Mouse (Mus musculus) stomach, postnatal 0 days (tissue): ENCODE results near the gene Fam76b. TPM values are rescaled to one million over a fixed set of nuclear protein-coding genes. Genes with fewer than 3 reads are reported as not detected.
A peak's percentile ranks its signal among the peaks of the same experiment; 100 is the strongest.

Experiments used
- ATAC-seq: fragments of 200-750 bp; cut with Nextera tagmentation; 2 replicates; pipeline ENCODE4 v1.8.0; 2017; ENCODE audit not compliant: low FRiP score, low TSS enrichment
- DNase-seq: peaks from one replicate; pipeline ENCODE4 v3.0.0-alpha.2; 2016; ENCODE audit warnings: low spot score
- H3K27ac ChIP-seq: fragments of 300-500 bp; sonication (generic); replicated peaks from 2 replicates; pipeline ENCODE4 v1.5.1; 2014; ENCODE audit warnings: mild to moderate bottlenecking, control low read depth
- H3K27me3 ChIP-seq: fragments of 300-500 bp; sonication (generic); 2 replicates; pipeline ENCODE4 v1.6.1; 2014; ENCODE audit warnings: low read length; ENCODE audit not compliant: control insufficient read depth, insufficient read depth
- H3K36me3 ChIP-seq: fragments of 300-500 bp; sonication (generic); 2 replicates; pipeline ENCODE4 v1.6.1; 2014; ENCODE audit warnings: low read length, mixed read lengths; ENCODE audit not compliant: control insufficient read depth, insufficient read depth
- H3K4me1 ChIP-seq: fragments of 300-500 bp; sonication (generic); replicated peaks from 2 replicates; pipeline ENCODE4 v1.6.1; 2014; ENCODE audit warnings: antibody characterized with exemption; ENCODE audit not compliant: control insufficient read depth, insufficient read depth
- H3K4me2 ChIP-seq: fragments of 300-500 bp; sonication (generic); replicated peaks from 2 replicates; pipeline ENCODE4 v1.6.1; 2014; ENCODE audit warnings: low read depth, mild to moderate bottlenecking, control low read depth, moderate library complexity
- H3K4me3 ChIP-seq: fragments of 300-500 bp; sonication (generic); 2 replicates; pipeline ENCODE4 v1.5.1; 2014; ENCODE audit warnings: low read depth, low read length, control low read depth
- H3K9ac ChIP-seq: fragments of 300-500 bp; sonication (generic); 2 replicates; pipeline ENCODE4 v1.6.1; 2014; ENCODE audit warnings: mild to moderate bottlenecking, low read length, control low read depth, mixed read lengths
- H3K9me3 ChIP-seq: fragments of 300-500 bp; sonication (generic); 2 replicates; pipeline ENCODE4 v1.6.1; 2016; ENCODE audit warnings: low read length; ENCODE audit not compliant: control insufficient read depth
- CTCF ChIP-seq: IDR thresholded peaks from 2 replicates; pipeline ENCODE4 v1.5.1; 2016; ENCODE audit warnings: antibody characterized with exemption, low read depth, mild to moderate bottlenecking, moderate library complexity
- EP300 ChIP-seq: optimal IDR thresholded peaks from 2 replicates; pipeline ENCODE3; 2016; ENCODE audit warnings: antibody characterized with exemption
- WGBS: fragments of 180-500 bp; shearing (Covaris S2); extraction: QIAGEN DNeasy Blood & Tissue Kit; methylation state at CpG from one replicate; pipeline ENCODE4 v1.1.7; 2014; 5-methylcytosine and 5-hydroxymethylcytosine counted together
- polyA plus RNA-seq: library from polyadenylated mRNA; unstranded; fragments of >200 nt; fragmentation: Nextera tagmentation; extraction: Ambion mirVana; gene quantifications from 2 replicates; pipeline ENCODE4 v1.2.1, GENCODE M21; 2015

Gene Fam76b
- polyA plus RNA-seq, 1 experiment from 2014 or later: 11.5 TPM

GRCm38 (mm10) chr9:13826391-13826805 is 1.1 kb upstream of the Fam76b start:
- Histone ChIP-seq H3K4me3 (peak overlapping the region; percentile 74), H3K27ac (peak overlapping the region; percentile 97), H3K4me2 (peak overlapping the region; percentile 52), H3K27me3 (no peaks in the 10 kb centered on the region), H3K36me3 (peaks cover 2% of the 10 kb centered on the region; the same call in 1 of the 2 replicates), H3K9me3 (no peaks in the 10 kb centered on the region), H3K9ac (peak overlapping the region; percentile 84), H3K4me1 (0 out of 2 replicates have a peak, but pooled peaks cover 2% of the 10 kb centered on the region)
- ATAC-seq: peak; percentile 36
- DNase-seq: peak; percentile 82
- under 1% methylated on average over 31 of the region's 31 CpGs for WGBS
- no peak for TF ChIP-seq CTCF
- no peak for TF ChIP-seq EP300

GRCm38 (mm10) chr9:13826832-13827405 is 597 bp upstream of the Fam76b start, which contains the start of gene Cep57:
Gene Cep57 (minus strand): TSS chr9:13827107.
- Histone ChIP-seq H3K4me3 (peak within 1 kb of the TSS; percentile 80), H3K36me3 (peaks cover 2% of the 10 kb centered on the region; the same call in 1 of the 2 replicates), H3K27me3 (no peaks in the 10 kb centered on the region), H3K4me1 (0 out of 2 replicates have a peak, but pooled peaks cover 2% of the 10 kb centered on the region), H3K27ac (peak within 1 kb of the TSS; percentile 99), H3K4me2 (peak within 1 kb of the TSS; percentile 74), H3K9me3 (no peaks in the 10 kb centered on the region), H3K9ac (peak within 1 kb of the TSS; percentile 92)
- WGBS: under 1% methylated on average over 43 of the region's 44 CpGs
- TF ChIP-seq CTCF (peak; percentile 12; the same call in 1 of the 2 replicates), EP300 (no peak)
- ATAC-seq (peak; percentile 92), DNase-seq (peak; percentile 94)

- peak; percentile 79 for DNase-seq
- ATAC-seq: peak; percentile 31
- 0 out of 2 replicates have a peak, but pooled peaks cover 2% of the 10 kb centered on the region for H3K4me1 ChIP-seq
- peak; percentile 36 for TF ChIP-seq CTCF
- TF ChIP-seq EP300: no peak
- H3K4me2 ChIP-seq: peak overlapping the region; percentile 74
- H3K27ac ChIP-seq: peak overlapping the region; percentile 99
- no peaks in the 10 kb centered on the region for H3K9me3 ChIP-seq
- peak overlapping the region; percentile 80 for H3K4me3 ChIP-seq
- H3K36me3 ChIP-seq: no peaks in the 10 kb centered on the region; the same call in 1 of the 2 replicates
- H3K27me3 ChIP-seq: no peaks in the 10 kb centered on the region
- WGBS: 1% methylated on average over 23 of the region's 23 CpGs
- H3K9ac ChIP-seq: peak overlapping the region; percentile 92
Observed at GRCm38 (mm10) chr9:13828087-13828441, 548 bp downstream of the Fam76b start.

GRCm38 (mm10) chr9:13835256-13835655 is 7.7 kb downstream of the Fam76b start:
- Histone ChIP-seq H3K4me2 (no peak overlapping the region), H3K27ac (no peak overlapping the region), H3K36me3 (peaks cover 9% of the 10 kb centered on the region), H3K4me3 (no peak overlapping the region), H3K9ac (no peak overlapping the region), H3K4me1 (no peaks in the 10 kb centered on the region), H3K27me3 (no peaks in the 10 kb centered on the region), H3K9me3 (no peaks in the 10 kb centered on the region)
- TF ChIP-seq EP300 (no peak), CTCF (no peak)
- WGBS: 63% methylated on average over 3 of the region's 3 CpGs
- DNase-seq (no peak), ATAC-seq (no peak)

- no peak overlapping the region for H3K4me2 ChIP-seq
- 82% methylated on average over 2 of the region's 2 CpGs for WGBS
- DNase-seq: no peak
- H3K9ac ChIP-seq: no peak overlapping the region
- ATAC-seq: no peak
- no peak overlapping the region for H3K4me3 ChIP-seq
- no peaks in the 10 kb centered on the region for H3K27me3 ChIP-seq
- no peaks in the 10 kb centered on the region for H3K9me3 ChIP-seq
- H3K4me1 ChIP-seq: no peaks in the 10 kb centered on the region
- H3K27ac ChIP-seq: no peak overlapping the region
- H3K36me3 ChIP-seq: peaks cover 12% of the 10 kb centered on the region
- TF ChIP-seq CTCF: no peak
- no peak for TF ChIP-seq EP300
Observed at GRCm38 (mm10) chr9:13836726-13837125, 9.2 kb downstream of the Fam76b start.

GRCm38 (mm10) chr9:13847591-13847990 is 20.1 kb downstream of the Fam76b start:
- no peak for DNase-seq
- ATAC-seq: no peak
- no peak overlapping the region for H3K27ac ChIP-seq
- peaks cover 5% of the 10 kb centered on the region; the same call in 1 of the 2 replicates for H3K36me3 ChIP-seq
- no peak overlapping the region for H3K4me2 ChIP-seq
- TF ChIP-seq EP300 (no peak), CTCF (no peak)
- 85% methylated on average over 3 of the region's 3 CpGs for WGBS
- no peaks in the 10 kb centered on the region for H3K4me1 ChIP-seq
- no peak overlapping the region for H3K9ac ChIP-seq
- H3K9me3 ChIP-seq: no peaks in the 10 kb centered on the region
- no peak overlapping the region for H3K4me3 ChIP-seq
- no peaks in the 10 kb centered on the region for H3K27me3 ChIP-seq
